Mouse (Mus musculus) forebrain, embryonic 11.5 days (tissue): ENCODE results near the gene Upf1. TPM values are rescaled to one million over a fixed set of nuclear protein-coding genes. Genes with fewer than 3 reads are reported as not detected.
A peak's percentile ranks its signal among the peaks of the same experiment; 100 is the strongest.

Experiments used
- ATAC-seq: fragments of 200-750 bp; cut with Nextera tagmentation; replicated peaks from 2 replicates; pipeline ENCODE4 v1.8.0; 2017; ENCODE audit warnings: moderate TSS enrichment; ENCODE audit not compliant: low FRiP score
- DNase-seq: peaks from one replicate; pipeline ENCODE4 v3.0.0-alpha.2; 2017; ENCODE audit warnings: low spot score
- H3K27ac ChIP-seq: fragments of 300-500 bp; sonication (generic); 2 replicates; pipeline ENCODE4 v1.5.1; 2014; ENCODE audit warnings: low read depth, low read length
- H3K27me3 ChIP-seq: fragments of 300-500 bp; sonication (generic); 2 replicates; pipeline ENCODE4 v1.6.1; 2014; ENCODE audit warnings: mild to moderate bottlenecking, low read length, mixed read lengths; ENCODE audit not compliant: control insufficient read depth, insufficient read depth
- H3K36me3 ChIP-seq: fragments of 300-500 bp; sonication (generic); 2 replicates; pipeline ENCODE4 v1.6.1; 2014; ENCODE audit warnings: mild to moderate bottlenecking, low read length, moderate library complexity, mixed read lengths; ENCODE audit not compliant: control insufficient read depth, insufficient read depth
- H3K4me1 ChIP-seq: fragments of 300-500 bp; sonication (generic); replicated peaks from 2 replicates; pipeline ENCODE4 v1.6.1; 2014; ENCODE audit warnings: low read length, mixed read lengths; ENCODE audit not compliant: control insufficient read depth, insufficient read depth
- H3K4me2 ChIP-seq: fragments of 300-500 bp; sonication (generic); 2 replicates; pipeline ENCODE4 v1.6.1; 2014; ENCODE audit warnings: low read depth, mild to moderate bottlenecking, low read length, moderate library complexity, mixed read lengths; ENCODE audit not compliant: severe bottlenecking
- H3K4me3 ChIP-seq: fragments of 300-500 bp; sonication (generic); 2 replicates; pipeline ENCODE4 v1.5.1; 2014; ENCODE audit warnings: low read depth, low read length
- H3K9ac ChIP-seq: fragments of 300-500 bp; sonication (generic); 2 replicates; pipeline ENCODE4 v1.6.1; 2014; ENCODE audit warnings: low read length
- H3K9me3 ChIP-seq: fragments of 300-500 bp; sonication (generic); 2 replicates; pipeline ENCODE4 v1.6.1; 2016; ENCODE audit warnings: low read length, mixed read lengths; ENCODE audit not compliant: control insufficient read depth
- WGBS: fragments of 180-500 bp; shearing (Covaris S2); extraction: QIAGEN DNeasy Blood & Tissue Kit; methylation state at CpG from one replicate; pipeline ENCODE4 v1.1.7; 2014; 5-methylcytosine and 5-hydroxymethylcytosine counted together
- polyA plus RNA-seq: library from polyadenylated mRNA; unstranded; fragments of >200 nt; fragmentation: Nextera tagmentation; extraction: Ambion mirVana; gene quantifications from 2 replicates; pipeline ENCODE4 v1.2.1, GENCODE M21; 2014

Upf1 gene
- polyA plus RNA-seq, 1 experiment from 2014 or later, result 25.8 TPM

- ATAC-seq (no peak), DNase-seq (no peak)
- H3K4me3 ChIP-seq, result no peak overlapping the region
- H3K27me3 ChIP-seq, result no peaks in the 10 kb centered on the region
- WGBS, result 94% methylated on average over 7 of the region's 7 CpGs
- no peaks in the 10 kb centered on the region for H3K4me1 ChIP-seq
- no peak overlapping the region for H3K9ac ChIP-seq
- H3K4me2 ChIP-seq, result no peak overlapping the region
- H3K9me3 ChIP-seq, result no peaks in the 10 kb centered on the region
- no peak overlapping the region for H3K27ac ChIP-seq
- peaks cover 49% of the 10 kb centered on the region for H3K36me3 ChIP-seq
These were observed 14.1 kb downstream of the Upf1 start for GRCm38 (mm10) chr8:70338931-70339330.

GRCm38 (mm10) chr8:70332878-70333202 lies 20.2 kb downstream of the Upf1 start:
- Histone ChIP-seq H3K27ac (no peak overlapping the region), H3K4me3 (no peak overlapping the region), H3K4me1 (peaks cover 23% of the 10 kb centered on the region), H3K9ac (no peak overlapping the region), H3K36me3 (peaks cover 40% of the 10 kb centered on the region), H3K9me3 (no peaks in the 10 kb centered on the region), H3K4me2 (no peak overlapping the region), H3K27me3 (peaks cover 3% of the 10 kb centered on the region; the same call in 1 of the 2 replicates)
- DNase-seq (no peak), ATAC-seq (no peak)
- WGBS, result 94% methylated on average over 6 of the region's 6 CpGs

- peak; percentile 79 for ATAC-seq
- 0 out of 2 replicates have a peak overlapping the region, but pooled peaks have one; percentile 7 for H3K4me3 ChIP-seq
- 26% methylated on average over 40 of the region's 41 CpGs for WGBS
These were observed 20.8 kb downstream of the Upf1 start for GRCm38 (mm10) chr8:70332070-70332877.

DNA sequence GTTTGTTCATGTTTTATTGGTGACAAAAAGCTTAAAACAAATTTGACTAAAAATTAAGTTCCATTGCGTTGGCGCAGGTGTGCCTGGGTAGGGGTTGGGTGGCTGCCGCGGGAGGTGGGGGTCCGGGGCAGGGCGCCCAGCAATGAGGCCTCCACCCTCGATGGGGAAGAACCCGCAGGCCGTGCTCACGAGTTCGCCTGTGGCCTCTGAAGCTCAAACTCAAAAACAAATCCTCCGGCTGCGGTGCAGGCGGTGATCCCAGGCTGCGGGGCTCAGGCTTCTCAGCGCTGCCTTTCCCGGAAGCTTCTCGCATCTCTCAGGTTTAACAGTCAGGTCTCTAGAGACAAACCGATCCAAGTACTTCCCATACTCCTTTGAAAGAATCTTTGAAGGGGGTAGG lies 21.6 kb downstream of the Upf1 start:
- WGBS, result 67% methylated on average over 19 of the region's 19 CpGs
- H3K9me3 ChIP-seq, result no peaks in the 10 kb centered on the region
- DNase-seq (peak; percentile 65), ATAC-seq (no peak)
- H3K27me3 ChIP-seq, result peaks cover 3% of the 10 kb centered on the region; the same call in 1 of the 2 replicates
- H3K9ac ChIP-seq, result no peak overlapping the region
- H3K27ac ChIP-seq, result no peak overlapping the region
- H3K4me1 ChIP-seq, result peaks cover 23% of the 10 kb centered on the region
- no peak overlapping the region for H3K4me3 ChIP-seq
- peaks cover 33% of the 10 kb centered on the region for H3K36me3 ChIP-seq
- no peak overlapping the region for H3K4me2 ChIP-seq

More at GRCm38 (mm10) chr8:70332070-70332877, 20.8 kb downstream of the Upf1 start:
- DNase-seq, result peak; percentile 92
- H3K9ac ChIP-seq, result peak overlapping the region; percentile 43
- H3K36me3 ChIP-seq, result peaks cover 40% of the 10 kb centered on the region
- peaks cover 3% of the 10 kb centered on the region; the same call in 1 of the 2 replicates for H3K27me3 ChIP-seq
- 0 out of 2 replicates have a peak overlapping the region, but pooled peaks have one; percentile 46 for H3K27ac ChIP-seq
- peaks cover 23% of the 10 kb centered on the region for H3K4me1 ChIP-seq
- H3K9me3 ChIP-seq, result no peaks in the 10 kb centered on the region
- no peak overlapping the region for H3K4me2 ChIP-seq

- H3K27ac ChIP-seq, result no peak overlapping the region
These were observed 22.2 kb downstream of the Upf1 start for GRCm38 (mm10) chr8:70330741-70331364.

DNA sequence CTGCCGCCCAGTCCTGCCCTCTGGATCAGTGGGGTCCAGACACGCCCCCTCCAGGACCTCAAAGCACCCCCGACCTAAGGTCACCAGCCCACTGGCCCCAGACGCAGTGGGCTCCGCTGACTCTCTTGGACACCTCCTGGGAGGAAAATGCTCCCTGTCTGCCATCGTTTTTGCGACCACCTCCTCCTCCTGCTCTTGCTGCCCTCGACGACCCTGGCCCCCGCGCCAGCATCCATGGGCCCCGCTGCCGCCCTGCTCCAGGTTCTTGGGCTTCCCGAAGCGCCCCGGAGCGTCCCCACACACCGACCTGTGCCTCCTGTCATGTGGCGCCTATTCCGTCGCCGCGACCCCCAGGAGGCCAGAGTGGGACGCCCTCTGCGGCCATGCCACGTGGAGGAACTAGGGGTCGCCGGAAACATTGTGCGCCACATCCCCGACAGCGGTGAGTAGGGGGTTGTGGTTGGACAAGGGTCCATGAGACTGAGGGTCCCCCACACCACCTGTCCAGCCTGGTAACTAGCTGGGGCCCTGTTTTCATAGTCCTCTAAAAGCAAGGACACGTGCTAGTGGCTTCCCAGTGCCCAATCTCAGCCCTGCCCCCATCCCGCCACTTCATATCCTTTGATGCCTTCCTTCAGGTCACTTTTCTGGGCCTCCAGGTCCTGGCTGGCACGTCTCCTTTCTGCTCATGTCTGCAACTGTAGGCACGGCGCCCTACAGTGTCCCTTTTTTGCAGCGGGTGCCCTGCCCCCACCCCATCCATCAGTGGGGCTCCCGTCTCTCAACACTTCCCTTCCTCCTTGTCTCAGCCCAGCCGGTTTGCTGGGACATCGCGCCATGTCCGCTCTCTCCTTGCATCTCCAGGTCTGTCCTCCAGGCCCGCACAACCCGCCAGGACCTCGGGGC lies 23.0 kb downstream of the Upf1 start:
- peaks cover 3% of the 10 kb centered on the region; the same call in 1 of the 2 replicates for H3K27me3 ChIP-seq
- ATAC-seq, result peak; percentile 31; the same call in 1 of the 2 replicates
- peak; percentile 72 for DNase-seq
- no peaks in the 10 kb centered on the region for H3K9me3 ChIP-seq
- H3K36me3 ChIP-seq, result peaks cover 26% of the 10 kb centered on the region
- peaks cover 23% of the 10 kb centered on the region for H3K4me1 ChIP-seq
- 5% methylated on average over 45 of the region's 45 CpGs for WGBS
- H3K9ac ChIP-seq, result peak overlapping the region; percentile 45
- no peak overlapping the region for H3K27ac ChIP-seq
- no peak overlapping the region for H3K4me3 ChIP-seq
- H3K4me2 ChIP-seq, result peak overlapping the region; percentile 26

More at GRCm38 (mm10) chr8:70330741-70331364, 22.2 kb downstream of the Upf1 start:
- Histone ChIP-seq H3K36me3 (peaks cover 31% of the 10 kb centered on the region), H3K4me1 (peaks cover 23% of the 10 kb centered on the region), H3K27me3 (peaks cover 3% of the 10 kb centered on the region; the same call in 1 of the 2 replicates), H3K9me3 (no peaks in the 10 kb centered on the region), H3K9ac (peak overlapping the region; percentile 45), H3K4me3 (no peak overlapping the region), H3K4me2 (peak overlapping the region; percentile 26; the same call in 1 of the 2 replicates)
- ATAC-seq (peak; percentile 78), DNase-seq (peak; percentile 85)
- WGBS, result 25% methylated on average over 53 of the region's 53 CpGs

DNA sequence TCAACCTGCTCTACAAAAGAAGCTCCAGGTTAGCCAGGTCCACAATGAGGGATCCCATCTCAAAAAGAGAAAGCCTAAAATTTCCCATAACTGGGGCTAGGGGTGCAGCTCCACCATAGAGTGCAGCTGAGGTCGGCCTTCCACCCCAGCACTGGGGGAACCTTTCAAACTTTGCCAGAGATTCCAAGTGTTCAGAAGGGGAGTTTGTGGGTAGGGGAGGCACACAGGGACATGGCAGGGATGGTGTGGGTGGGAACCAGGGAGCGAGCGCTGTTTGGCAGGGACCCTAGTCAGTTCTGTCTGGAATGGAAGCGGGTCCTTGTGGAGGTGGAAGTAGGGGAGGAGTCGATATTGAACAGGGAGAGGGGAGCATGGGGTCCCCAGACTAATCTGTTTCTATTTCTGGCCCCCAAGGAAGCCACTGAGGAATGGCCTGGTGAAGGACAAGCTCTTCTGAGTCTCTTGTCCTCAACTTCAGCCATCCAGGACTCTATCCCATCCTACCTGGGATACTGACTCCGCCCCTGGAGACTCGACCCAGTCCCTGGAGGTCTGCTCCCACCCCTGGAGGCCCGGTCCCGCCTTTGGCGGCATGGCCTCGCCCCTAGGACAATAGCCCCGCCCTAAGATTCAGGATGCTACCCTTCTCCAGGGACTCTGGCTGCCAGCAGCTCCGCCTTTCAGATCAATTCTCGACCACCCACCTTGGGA lies 23.8 kb downstream of the Upf1 start, which contains the start of gene Gdf1:
Gdf1 (plus strand) TSS at position 694 of the 711 bp plus-strand sequence.
- DNase-seq (no peak), ATAC-seq (0 out of 2 replicates have a peak, but pooled peaks have one; percentile 5)
- 24% methylated on average over 14 of the region's 14 CpGs for WGBS
- H3K4me1 ChIP-seq, result peaks cover 23% of the 10 kb centered on the region
- peak within 1 kb of the TSS; percentile 45 for H3K9ac ChIP-seq
- peaks cover 3% of the 10 kb centered on the region; the same call in 1 of the 2 replicates for H3K27me3 ChIP-seq
- H3K9me3 ChIP-seq, result no peaks in the 10 kb centered on the region
- H3K4me3 ChIP-seq, result no peak within 1 kb of the TSS
- no peak within 1 kb of the TSS for H3K27ac ChIP-seq
- H3K4me2 ChIP-seq, result peak within 1 kb of the TSS; percentile 26
- peaks cover 19% of the 10 kb centered on the region for H3K36me3 ChIP-seq
